Mouse (Mus musculus): ENCODE results near the gene Myog. TPM values are rescaled to one million over a fixed set of nuclear protein-coding genes. Genes with fewer than 3 reads are reported as not detected.

Gene Myog
- polyA plus RNA-seq (2012; rRNA removed) = 162 and 165 TPM in 2 replicates
- polyA plus RNA-seq (2014; fragmentation: Nextera tagmentation; extraction: Ambion mirVana) = 118 and 149 TPM in 2 replicates

GRCm38 (mm10) chr1:134289598-134290099, at the start of gene Myog:
Gene Myog, plus strand, starts transcription at chr1:134289989.
- ATAC-seq (ENCODE audit: low FRiP score, low read depth) = peak; percentile 84
- peak within 1 kb of the TSS; percentile 34 for H3K9ac ChIP-seq (ENCODE audit: low read depth, low read length, severe bottlenecking)
- no peak for TF ChIP-seq POLR2A (IDR thresholded peaks at IDR 0.05; ENCODE audit: borderline replicate concordance, extremely low read depth, insufficient read depth, insufficient read length)
- H3K9me3 ChIP-seq (ENCODE audit: control insufficient read depth, low read length) = no peaks in the 10 kb centered on the region
- 25% methylated on average over 11 of the region's 11 CpGs for WGBS
- peaks cover 16% of the 10 kb centered on the region for H3K4me1 ChIP-seq (ENCODE audit: control insufficient read depth, insufficient read depth, low read length)
- H3K27ac ChIP-seq (replicated peaks; ENCODE audit: low read depth, low read length) = peak within 1 kb of the TSS; percentile 33; the same call in 1 of the 2 replicates
- no peak within 1 kb of the TSS for H3K4me2 ChIP-seq (replicated peaks; ENCODE audit: low read depth, low read length, severe bottlenecking)
- no peaks in the 10 kb centered on the region for H3K36me3 ChIP-seq (ENCODE audit: control insufficient read depth, insufficient read depth, low read length)
- H3K4me3 ChIP-seq (replicated peaks; ENCODE audit: low read length) = peak within 1 kb of the TSS; percentile 10; the same call in 1 of the 2 replicates
- peak; percentile 66 for DNase-seq (ENCODE audit: low spot score)
- H3K27me3 ChIP-seq (ENCODE audit: control insufficient read depth, insufficient read depth, low read length) = no peaks in the 10 kb centered on the region

- DNase-seq (ENCODE audit: low spot score) = no peak
- no peak overlapping the region for H3K4me3 ChIP-seq (replicated peaks; ENCODE audit: low read length)
- H3K4me1 ChIP-seq (ENCODE audit: control insufficient read depth, insufficient read depth, low read length) = peaks cover 7% of the 10 kb centered on the region
- no peaks in the 10 kb centered on the region for H3K36me3 ChIP-seq (ENCODE audit: control insufficient read depth, insufficient read depth, low read length)
- peaks cover 9% of the 10 kb centered on the region for H3K27me3 ChIP-seq (ENCODE audit: control insufficient read depth, insufficient read depth, low read length)
- H3K27ac ChIP-seq (replicated peaks; ENCODE audit: low read depth, low read length) = no peak overlapping the region
- no peak for ATAC-seq (ENCODE audit: low FRiP score, low read depth)
- no peaks in the 10 kb centered on the region for H3K9me3 ChIP-seq (ENCODE audit: control insufficient read depth, low read length)
- 83% methylated on average over 9 of the region's 9 CpGs for WGBS
- TF ChIP-seq POLR2A (IDR thresholded peaks at IDR 0.05; ENCODE audit: borderline replicate concordance, extremely low read depth, insufficient read depth, insufficient read length) = no peak
- no peak overlapping the region for H3K4me2 ChIP-seq (replicated peaks; ENCODE audit: low read depth, low read length, severe bottlenecking)
- no peak overlapping the region for H3K9ac ChIP-seq (ENCODE audit: low read depth, low read length, severe bottlenecking)
Observed at GRCm38 (mm10) chr1:134240701-134241100, 49.1 kb upstream of the Myog start.

GRCm38 (mm10) chr1:134241298-134241697, 48.5 kb upstream of the Myog start:
- Histone ChIP-seq H3K4me3 (replicated peaks; ENCODE audit: low read length) (no peak overlapping the region), H3K4me1 (ENCODE audit: control insufficient read depth, insufficient read depth, low read length) (peaks cover 7% of the 10 kb centered on the region), H3K9me3 (ENCODE audit: control insufficient read depth, low read length) (no peaks in the 10 kb centered on the region), H3K27me3 (ENCODE audit: control insufficient read depth, insufficient read depth, low read length) (peaks cover 3% of the 10 kb centered on the region), H3K4me2 (replicated peaks; ENCODE audit: low read depth, low read length, severe bottlenecking) (no peak overlapping the region), H3K36me3 (ENCODE audit: control insufficient read depth, insufficient read depth, low read length) (no peaks in the 10 kb centered on the region), H3K9ac (ENCODE audit: low read depth, low read length, severe bottlenecking) (no peak overlapping the region), H3K27ac (replicated peaks; ENCODE audit: low read depth, low read length) (no peak overlapping the region)
- no peak for DNase-seq (ENCODE audit: low spot score)
- WGBS = 78% methylated on average over 8 of the region's 8 CpGs
- ATAC-seq (ENCODE audit: low FRiP score, low read depth) = no peak
- TF ChIP-seq POLR2A (IDR thresholded peaks at IDR 0.05; ENCODE audit: borderline replicate concordance, extremely low read depth, insufficient read depth, insufficient read length) = no peak

GRCm38 (mm10) chr1:134242286-134242685, 47.5 kb upstream of the Myog start:
- peaks cover 7% of the 10 kb centered on the region for H3K4me1 ChIP-seq (ENCODE audit: control insufficient read depth, insufficient read depth, low read length)
- no peaks in the 10 kb centered on the region for H3K9me3 ChIP-seq (ENCODE audit: control insufficient read depth, low read length)
- DNase-seq (ENCODE audit: low spot score) = no peak
- no peaks in the 10 kb centered on the region for H3K36me3 ChIP-seq (ENCODE audit: control insufficient read depth, insufficient read depth, low read length)
- no peak overlapping the region for H3K9ac ChIP-seq (ENCODE audit: low read depth, low read length, severe bottlenecking)
- TF ChIP-seq POLR2A (IDR thresholded peaks at IDR 0.05; ENCODE audit: borderline replicate concordance, extremely low read depth, insufficient read depth, insufficient read length) = no peak
- no peak overlapping the region for H3K4me3 ChIP-seq (replicated peaks; ENCODE audit: low read length)
- no peak overlapping the region for H3K4me2 ChIP-seq (replicated peaks; ENCODE audit: low read depth, low read length, severe bottlenecking)
- no peaks in the 10 kb centered on the region; the same call in 1 of the 2 replicates for H3K27me3 ChIP-seq (ENCODE audit: control insufficient read depth, insufficient read depth, low read length)
- no peak overlapping the region for H3K27ac ChIP-seq (replicated peaks; ENCODE audit: low read depth, low read length)
- ATAC-seq (ENCODE audit: low FRiP score, low read depth) = no peak
- WGBS = 55% methylated on average over 2 of the region's 2 CpGs

- Histone ChIP-seq H3K9ac (ENCODE audit: low read depth, low read length, severe bottlenecking) (0 out of 2 replicates have a peak overlapping the region, but pooled peaks have one; percentile 45), H3K9me3 (ENCODE audit: control insufficient read depth, low read length) (no peaks in the 10 kb centered on the region), H3K4me3 (replicated peaks; ENCODE audit: low read length) (no peak overlapping the region), H3K4me1 (ENCODE audit: control insufficient read depth, insufficient read depth, low read length) (peaks cover 7% of the 10 kb centered on the region), H3K27ac (replicated peaks; ENCODE audit: low read depth, low read length) (no peak overlapping the region), H3K36me3 (ENCODE audit: control insufficient read depth, insufficient read depth, low read length) (no peaks in the 10 kb centered on the region), H3K4me2 (replicated peaks; ENCODE audit: low read depth, low read length, severe bottlenecking) (no peak overlapping the region), H3K27me3 (ENCODE audit: control insufficient read depth, insufficient read depth, low read length) (no peaks in the 10 kb centered on the region; the same call in 1 of the 2 replicates)
- ATAC-seq (ENCODE audit: low FRiP score, low read depth) (no peak), DNase-seq (ENCODE audit: low spot score) (no peak)
- no peak for TF ChIP-seq POLR2A (IDR thresholded peaks at IDR 0.05; ENCODE audit: borderline replicate concordance, extremely low read depth, insufficient read depth, insufficient read length)
- 61% methylated on average over 6 of the region's 6 CpGs for WGBS
Observed at GRCm38 (mm10) chr1:134243505-134243904, 46.3 kb upstream of the Myog start.

All from limb, embryonic 14.5 days (tissue).